Mouse (Mus musculus) liver, embryonic 11.5 days (tissue): ENCODE results near the gene Xrcc1. TPM values are rescaled to one million over a fixed set of nuclear protein-coding genes. Genes with fewer than 3 reads are reported as not detected.
"Not testable (repeated sequence)": the region's sequence is repeated elsewhere in the genome, so short reads cannot be mapped to it uniquely, and the experiment has no call there.

Experiments
- ATAC-seq: fragments of 200-750 bp; cut with Nextera tagmentation; replicated peaks from 2 replicates; pipeline ENCODE4 v1.8.0; 2017; ENCODE audit warnings: moderate number of reproducible peaks, mild to moderate bottlenecking, moderate TSS enrichment, moderate library complexity; ENCODE audit not compliant: low FRiP score
- DNase-seq: peaks from one replicate; pipeline ENCODE4 v3.0.0-alpha.2; 2017; ENCODE audit warnings: low spot score
- H3K27ac ChIP-seq: fragments of 300-500 bp; sonication (generic); 2 replicates; pipeline ENCODE4 v1.5.1; 2014; ENCODE audit warnings: mild to moderate bottlenecking, low read depth, low read length, control low read depth
- H3K27me3 ChIP-seq: fragments of 300-500 bp; sonication (generic); replicated peaks from 2 replicates; pipeline ENCODE4 v1.6.1; 2014; ENCODE audit warnings: low read length, mixed read lengths; ENCODE audit not compliant: control insufficient read depth, insufficient read depth
- H3K36me3 ChIP-seq: fragments of 300-500 bp; sonication (generic); 2 replicates; pipeline ENCODE4 v1.6.1; 2014; ENCODE audit warnings: mild to moderate bottlenecking, low read length, moderate library complexity, mixed read lengths; ENCODE audit not compliant: control insufficient read depth, insufficient read depth
- H3K4me1 ChIP-seq: fragments of 300-500 bp; sonication (generic); replicated peaks from 2 replicates; pipeline ENCODE4 v1.6.1; 2014; ENCODE audit warnings: low read length, mixed read lengths; ENCODE audit not compliant: control insufficient read depth, insufficient read depth
- H3K4me2 ChIP-seq: fragments of 300-500 bp; sonication (generic); 2 replicates; pipeline ENCODE4 v1.6.1; 2014; ENCODE audit warnings: mild to moderate bottlenecking, control low read depth, moderate library complexity
- H3K4me3 ChIP-seq: fragments of 300-500 bp; sonication (generic); 2 replicates; pipeline ENCODE4 v1.5.1; 2014; ENCODE audit warnings: low read depth, low read length, control low read depth
- H3K9ac ChIP-seq: fragments of 300-500 bp; sonication (generic); 2 replicates; pipeline ENCODE4 v1.6.1; 2014; ENCODE audit warnings: low read depth, low read length, control low read depth
- H3K9me3 ChIP-seq: fragments of 300-500 bp; sonication (generic); 2 replicates; pipeline ENCODE4 v1.6.1; 2016; ENCODE audit warnings: low read length, inconsistent platforms, mixed read lengths; ENCODE audit not compliant: control insufficient read depth
- WGBS: fragments of 180-500 bp; shearing (Covaris S2); extraction: QIAGEN DNeasy Blood & Tissue Kit; methylation state at CpG from one replicate; pipeline ENCODE4 v1.1.7; 2014; 5-methylcytosine and 5-hydroxymethylcytosine counted together
- polyA plus RNA-seq: library from polyadenylated mRNA; unstranded; fragments of >200 nt; fragmentation: Nextera tagmentation; extraction: Ambion mirVana; gene quantifications from 2 replicates; pipeline ENCODE4 v1.2.1, GENCODE M21; 2014

Xrcc1 gene
- polyA plus RNA-seq, 1 experiment from 2014 or later = 102 TPM

- 3% methylated on average over 12 of the region's 12 CpGs for WGBS
- DNase-seq (no peak), ATAC-seq (no peak)
- peaks cover 26% of the 10 kb centered on the region for H3K4me1 ChIP-seq
- peak overlapping the region; percentile 91 for H3K4me2 ChIP-seq
- H3K36me3 ChIP-seq = no peaks in the 10 kb centered on the region
- peaks cover 25% of the 10 kb centered on the region for H3K27me3 ChIP-seq
- peak overlapping the region; percentile 95 for H3K9ac ChIP-seq
- peak overlapping the region; percentile 96; the same call in 1 of the 2 replicates for H3K27ac ChIP-seq
- H3K9me3 ChIP-seq = no peaks in the 10 kb centered on the region
- H3K4me3 ChIP-seq = peak overlapping the region; percentile 84
Observed at GRCm38 (mm10) chr7:24506476-24506837, 39.6 kb upstream of the Xrcc1 start.

- H3K4me3 ChIP-seq = peak within 1 kb of the TSS; percentile 84
- H3K27me3 ChIP-seq = peaks cover 21% of the 10 kb centered on the region
- H3K27ac ChIP-seq = peak within 1 kb of the TSS; percentile 96
- ATAC-seq = peak; percentile 78
- under 1% methylated on average over 82 of the region's 84 CpGs for WGBS
- peak within 1 kb of the TSS; percentile 91 for H3K4me2 ChIP-seq
- no peaks in the 10 kb centered on the region for H3K36me3 ChIP-seq
- H3K4me1 ChIP-seq = peaks cover 26% of the 10 kb centered on the region
- DNase-seq = peak; percentile 89
- H3K9me3 ChIP-seq = no peaks in the 10 kb centered on the region
- peak within 1 kb of the TSS; percentile 95 for H3K9ac ChIP-seq
Observed at GRCm38 (mm10) chr7:24506838-24507725, 39.0 kb upstream of the Xrcc1 start, which contains the start of gene Zfp428. Gene Zfp428 (plus strand): TSS chr7:24507006.

- H3K4me2 ChIP-seq = peak overlapping the region; percentile 91
- H3K9me3 ChIP-seq = no peaks in the 10 kb centered on the region
- H3K27me3 ChIP-seq = peaks cover 14% of the 10 kb centered on the region
- peak overlapping the region; percentile 96 for H3K27ac ChIP-seq
- H3K9ac ChIP-seq = peak overlapping the region; percentile 95
- ATAC-seq (no peak; the same call in 1 of the 2 replicates), DNase-seq (no peak)
- peaks cover 26% of the 10 kb centered on the region for H3K4me1 ChIP-seq
- peak overlapping the region; percentile 84 for H3K4me3 ChIP-seq
- WGBS = 2% methylated on average over 20 of the region's 20 CpGs
- H3K36me3 ChIP-seq = no peaks in the 10 kb centered on the region
Observed at GRCm38 (mm10) chr7:24507726-24508114, 38.4 kb upstream of the Xrcc1 start.

GRCm38 (mm10) chr7:24512355-24512754, 33.7 kb upstream of the Xrcc1 start, which contains the start of gene AC161166.1:
Gene AC161166.1 (minus strand): TSS chr7:24512455.
- ATAC-seq (no peak), DNase-seq (no peak)
- peaks cover 7% of the 10 kb centered on the region; the same call in 1 of the 2 replicates for H3K4me1 ChIP-seq

GRCm38 (mm10) chr7:24516319-24516718, 29.8 kb upstream of the Xrcc1 start:
- H3K4me2 ChIP-seq, ATAC-seq, H3K36me3 ChIP-seq, H3K27me3 ChIP-seq, H3K4me1 ChIP-seq, H3K9ac ChIP-seq, H3K27ac ChIP-seq, H3K4me3 ChIP-seq, DNase-seq, H3K9me3 ChIP-seq: not testable (repeated sequence)
- 65% methylated on average over 8 of the region's 8 CpGs for WGBS

More at GRCm38 (mm10) chr7:24512355-24512754, 33.7 kb upstream of the Xrcc1 start, which contains the start of gene AC161166.1:
- Histone ChIP-seq H3K27me3 (no peaks in the 10 kb centered on the region), H3K4me3 (no peak within 1 kb of the TSS), H3K36me3 (no peaks in the 10 kb centered on the region; the same call in 1 of the 2 replicates), H3K4me2 (no peak within 1 kb of the TSS), H3K9ac (no peak within 1 kb of the TSS), H3K9me3 (no peaks in the 10 kb centered on the region), H3K27ac (no peak within 1 kb of the TSS)
- WGBS = 90% methylated on average over 7 of the region's 7 CpGs

DNA sequence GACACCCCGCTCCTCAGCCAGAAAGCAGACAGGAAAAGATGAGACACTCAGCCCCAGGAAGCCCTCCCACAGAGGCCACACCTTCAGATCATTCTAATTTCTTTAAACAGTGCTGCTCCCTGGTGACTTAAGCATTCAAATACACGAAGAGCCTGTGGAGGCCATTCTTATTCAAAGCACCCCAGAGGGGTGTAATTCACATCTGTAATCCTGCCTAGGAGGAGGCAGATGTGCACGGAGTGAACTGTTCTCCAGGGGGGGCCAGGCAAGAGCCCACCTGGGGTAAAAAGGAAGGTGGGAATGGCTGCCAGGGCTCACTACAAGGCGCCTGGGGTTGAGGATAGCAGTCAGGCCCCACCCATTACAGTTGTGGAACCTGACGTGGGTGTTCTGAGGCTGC, 29.0 kb upstream of the Xrcc1 start:
- no peak overlapping the region for H3K27ac ChIP-seq

GRCm38 (mm10) chr7:24517654-24518053, 28.4 kb upstream of the Xrcc1 start:
- no peak for DNase-seq
- 77% methylated on average over 6 of the region's 6 CpGs for WGBS
- H3K4me3 ChIP-seq = no peak overlapping the region

More for the DNA sequence above, 29.0 kb upstream of the Xrcc1 start:
- Histone ChIP-seq H3K9ac (no peak overlapping the region), H3K27me3 (no peaks in the 10 kb centered on the region), H3K9me3 (no peaks in the 10 kb centered on the region), H3K36me3 (no peaks in the 10 kb centered on the region; the same call in 1 of the 2 replicates), H3K4me1 (no peaks in the 10 kb centered on the region), H3K4me2 (no peak overlapping the region), H3K4me3 (no peak overlapping the region)
- no peak for ATAC-seq
- 65% methylated on average over 5 of the region's 5 CpGs for WGBS
- DNase-seq = no peak

GRCm38 (mm10) chr7:24519130-24519529, 27.0 kb upstream of the Xrcc1 start:
- H3K27me3 ChIP-seq = no peaks in the 10 kb centered on the region
- H3K4me1 ChIP-seq = no peaks in the 10 kb centered on the region
- WGBS = 68% methylated on average over 3 of the region's 3 CpGs
- H3K9me3 ChIP-seq = no peaks in the 10 kb centered on the region
- ATAC-seq (no peak), DNase-seq (no peak)
- H3K27ac ChIP-seq = no peak overlapping the region
- H3K36me3 ChIP-seq = no peaks in the 10 kb centered on the region; the same call in 1 of the 2 replicates
- H3K4me3 ChIP-seq = no peak overlapping the region
- no peak overlapping the region for H3K4me2 ChIP-seq
- no peak overlapping the region for H3K9ac ChIP-seq

More at GRCm38 (mm10) chr7:24517654-24518053, 28.4 kb upstream of the Xrcc1 start:
- H3K27ac ChIP-seq = no peak overlapping the region
- H3K9me3 ChIP-seq = no peaks in the 10 kb centered on the region
- no peak for ATAC-seq
- no peak overlapping the region for H3K9ac ChIP-seq
- H3K4me2 ChIP-seq = no peak overlapping the region
- no peaks in the 10 kb centered on the region for H3K27me3 ChIP-seq
- no peaks in the 10 kb centered on the region for H3K4me1 ChIP-seq
- H3K36me3 ChIP-seq = no peaks in the 10 kb centered on the region; the same call in 1 of the 2 replicates
